Mouse (Mus musculus): ENCODE results near the gene Rap1gds1. TPM values are rescaled to one million over a fixed set of nuclear protein-coding genes. Genes with fewer than 3 reads are reported as not detected.

The Rap1gds1 gene
- polyA plus RNA-seq, 1 experiment: 40.1 TPM

GRCm38 (mm10) chr3:138886121-138886520 is 188.9 kb downstream of the Rap1gds1 start:
- no peak overlapping the region for H3K4me2 ChIP-seq (ENCODE audit: low read depth)
- no peak overlapping the region for H3ac ChIP-seq (ENCODE audit: control insufficient read depth, insufficient read length)
- no peak overlapping the region for H3K4me3 ChIP-seq
- no peak for TF ChIP-seq SRF (IDR thresholded peaks at IDR 0.05; ENCODE audit: control insufficient read depth, insufficient read length, low read depth)
- no peak for TF ChIP-seq TCF12 (IDR thresholded peaks at IDR 0.05; ENCODE audit: insufficient read depth, poor library complexity, severe bottlenecking)
- no peak for TF ChIP-seq TCF3 (IDR thresholded peaks at IDR 0.05; ENCODE audit: insufficient read length, low read depth)
- TF ChIP-seq USF1 (IDR thresholded peaks at IDR 0.05; ENCODE audit: low read depth): no peak
- TF ChIP-seq POLR2AphosphoS2 (IDR thresholded peaks at IDR 0.05; ENCODE audit: insufficient read length, low read depth): no peak
- TF ChIP-seq POLR2A (IDR thresholded peaks at IDR 0.05; ENCODE audit: insufficient read length, low read depth): no peak
- TF ChIP-seq E2F4 (IDR thresholded peaks at IDR 0.05; ENCODE audit: insufficient read depth): no peak
- no peak for TF ChIP-seq MAX (IDR thresholded peaks at IDR 0.05; ENCODE audit: low read depth)
- no peak for TF ChIP-seq CEBPB (IDR thresholded peaks at IDR 0.05; ENCODE audit: insufficient read depth, poor library complexity, severe bottlenecking)
- no peak for TF ChIP-seq MYOD1 (IDR thresholded peaks at IDR 0.05; ENCODE audit: control insufficient read depth in 1 of 3, insufficient read length in 2 of 3, low read depth in 2 of 3)
- TF ChIP-seq REST (IDR thresholded peaks at IDR 0.05; ENCODE audit: insufficient read depth, insufficient read length): no peak
- no peak for TF ChIP-seq MYOG (IDR thresholded peaks at IDR 0.05; ENCODE audit: control insufficient read depth in 1 of 3, insufficient read depth in 1 of 3, insufficient read length in 2 of 3, low read depth in 2 of 3)
- H3K27me3 ChIP-seq (ENCODE audit: control insufficient read depth, insufficient read depth, insufficient read length): no peaks in the 10 kb centered on the region
- peaks cover 3% of the 10 kb centered on the region for H3K36me3 ChIP-seq (ENCODE audit: control insufficient read depth, insufficient read depth)
- no peaks in the 10 kb centered on the region for H3K79me2 ChIP-seq (ENCODE audit: control insufficient read depth, insufficient read depth)

DNA sequence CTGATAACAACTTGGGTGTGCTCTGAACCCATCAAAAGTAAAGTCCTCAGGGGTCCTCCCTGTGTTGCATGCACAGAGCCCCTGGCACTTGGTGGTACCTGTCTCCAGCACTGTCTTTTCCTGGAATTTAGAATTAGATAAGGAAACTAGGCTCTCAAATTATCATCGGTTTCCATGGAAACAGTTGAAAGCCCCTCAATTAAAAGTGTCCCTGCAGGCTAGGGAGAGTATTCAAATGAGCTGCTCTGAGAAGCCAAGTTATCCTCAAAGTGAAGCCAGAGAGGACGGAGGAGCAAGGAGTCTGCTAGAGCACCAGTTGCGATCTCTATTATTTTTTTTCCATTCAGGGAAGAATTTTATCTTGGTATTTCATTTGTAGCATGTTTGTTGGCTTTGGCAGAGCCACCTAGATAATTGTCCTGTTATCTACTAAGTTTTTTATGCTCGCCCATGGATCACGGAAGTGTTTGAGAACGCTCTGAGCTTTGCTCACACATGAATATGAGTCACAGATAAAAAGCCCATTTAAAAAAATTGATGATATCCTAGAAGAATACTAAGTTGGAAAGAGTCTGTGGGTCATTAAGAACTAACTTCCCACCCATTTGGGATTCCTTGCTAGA is 193.2 kb downstream of the Rap1gds1 start:
- no peak overlapping the region for H3ac ChIP-seq (ENCODE audit: control insufficient read depth, insufficient read length)
- TF ChIP-seq MAX (IDR thresholded peaks at IDR 0.05; ENCODE audit: low read depth): no peak
- TF ChIP-seq E2F4 (IDR thresholded peaks at IDR 0.05; ENCODE audit: insufficient read depth): no peak
- H3K4me2 ChIP-seq (ENCODE audit: low read depth): no peak overlapping the region
- H3K4me3 ChIP-seq: no peak overlapping the region
- H3K36me3 ChIP-seq (ENCODE audit: control insufficient read depth, insufficient read depth): peaks cover 8% of the 10 kb centered on the region
- H3K79me2 ChIP-seq (ENCODE audit: control insufficient read depth, insufficient read depth): no peaks in the 10 kb centered on the region
- H3K27me3 ChIP-seq (ENCODE audit: control insufficient read depth, insufficient read depth, insufficient read length): no peaks in the 10 kb centered on the region

DNA sequence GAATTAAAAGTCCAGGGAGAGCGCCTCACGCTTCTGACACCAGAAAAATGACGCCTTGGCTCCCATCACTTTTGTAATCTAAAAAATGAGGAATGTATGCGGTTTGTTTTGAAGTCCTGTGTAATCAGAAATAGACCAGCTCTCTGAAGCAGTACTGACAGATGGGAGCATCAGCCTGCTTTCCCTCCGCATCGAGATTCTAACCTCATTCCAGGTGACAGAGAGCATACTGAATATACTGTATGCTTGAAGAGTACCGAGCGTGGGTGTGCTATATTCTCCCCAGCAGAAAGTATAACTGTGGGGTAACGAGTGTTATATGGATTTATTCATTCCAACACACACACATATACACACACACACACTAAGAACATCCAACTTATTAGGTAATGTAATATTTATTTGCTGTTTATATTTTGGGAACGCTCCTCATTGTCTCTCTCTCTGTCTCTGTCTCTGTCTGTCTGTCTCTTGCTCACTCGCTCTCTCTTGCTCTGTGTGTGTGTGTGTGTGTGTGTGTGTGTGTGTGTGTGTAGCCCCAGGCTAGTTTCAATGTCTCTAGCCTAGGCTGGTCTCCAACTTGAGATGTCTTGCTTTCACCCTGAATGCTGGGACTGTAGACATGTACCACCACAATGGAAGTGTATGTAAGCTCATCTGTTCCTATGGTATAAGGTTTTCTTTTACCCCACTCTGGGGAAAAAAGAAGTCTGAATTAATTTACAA is 193.8 kb downstream of the Rap1gds1 start:
- TF ChIP-seq POLR2AphosphoS2 (IDR thresholded peaks at IDR 0.05; ENCODE audit: insufficient read length, low read depth) (no peak), MYOD1 (IDR thresholded peaks at IDR 0.05; ENCODE audit: control insufficient read depth in 1 of 3, insufficient read length in 2 of 3, low read depth in 2 of 3) (no peak), POLR2A (IDR thresholded peaks at IDR 0.05; ENCODE audit: insufficient read length, low read depth) (no peak), TCF3 (IDR thresholded peaks at IDR 0.05; ENCODE audit: insufficient read length, low read depth) (no peak), MYOG (IDR thresholded peaks at IDR 0.05; ENCODE audit: control insufficient read depth in 1 of 3, insufficient read depth in 1 of 3, insufficient read length in 2 of 3, low read depth in 2 of 3) (no peak), SRF (IDR thresholded peaks at IDR 0.05; ENCODE audit: control insufficient read depth, insufficient read length, low read depth) (no peak), MAX (IDR thresholded peaks at IDR 0.05; ENCODE audit: low read depth) (no peak), REST (IDR thresholded peaks at IDR 0.05; ENCODE audit: insufficient read depth, insufficient read length) (no peak), E2F4 (IDR thresholded peaks at IDR 0.05; ENCODE audit: insufficient read depth) (no peak), USF1 (IDR thresholded peaks at IDR 0.05; ENCODE audit: low read depth) (no peak)
- peaks cover 8% of the 10 kb centered on the region for H3K36me3 ChIP-seq (ENCODE audit: control insufficient read depth, insufficient read depth)

GRCm38 (mm10) chr3:138877741-138878140 is 197.3 kb downstream of the Rap1gds1 start:
- Histone ChIP-seq H3ac (ENCODE audit: control insufficient read depth, insufficient read length) (no peak overlapping the region), H3K4me3 (no peak overlapping the region), H3K36me3 (ENCODE audit: control insufficient read depth, insufficient read depth) (peaks cover 5% of the 10 kb centered on the region), H3K79me2 (ENCODE audit: control insufficient read depth, insufficient read depth) (no peaks in the 10 kb centered on the region), H3K4me2 (ENCODE audit: low read depth) (no peak overlapping the region), H3K27me3 (ENCODE audit: control insufficient read depth, insufficient read depth, insufficient read length) (no peaks in the 10 kb centered on the region)
- TF ChIP-seq E2F4 (IDR thresholded peaks at IDR 0.05; ENCODE audit: insufficient read depth): no peak
- no peak for TF ChIP-seq REST (IDR thresholded peaks at IDR 0.05; ENCODE audit: insufficient read depth, insufficient read length)
- no peak for TF ChIP-seq CEBPB (IDR thresholded peaks at IDR 0.05; ENCODE audit: insufficient read depth, poor library complexity, severe bottlenecking)
- no peak for TF ChIP-seq MAX (IDR thresholded peaks at IDR 0.05; ENCODE audit: low read depth)
- TF ChIP-seq POLR2A (IDR thresholded peaks at IDR 0.05; ENCODE audit: insufficient read length, low read depth): no peak
- TF ChIP-seq MYOD1 (IDR thresholded peaks at IDR 0.05; ENCODE audit: control insufficient read depth in 1 of 3, insufficient read length in 2 of 3, low read depth in 2 of 3): no peak
- no peak for TF ChIP-seq SRF (IDR thresholded peaks at IDR 0.05; ENCODE audit: control insufficient read depth, insufficient read length, low read depth)

More for the DNA sequence above, 193.8 kb downstream of the Rap1gds1 start:
- H3K27me3 ChIP-seq (ENCODE audit: control insufficient read depth, insufficient read depth, insufficient read length): no peaks in the 10 kb centered on the region
- no peak overlapping the region for H3K4me2 ChIP-seq (ENCODE audit: low read depth)
- no peaks in the 10 kb centered on the region for H3K79me2 ChIP-seq (ENCODE audit: control insufficient read depth, insufficient read depth)
- no peak overlapping the region for H3ac ChIP-seq (ENCODE audit: control insufficient read depth, insufficient read length)
- no peak overlapping the region for H3K4me3 ChIP-seq

DNA sequence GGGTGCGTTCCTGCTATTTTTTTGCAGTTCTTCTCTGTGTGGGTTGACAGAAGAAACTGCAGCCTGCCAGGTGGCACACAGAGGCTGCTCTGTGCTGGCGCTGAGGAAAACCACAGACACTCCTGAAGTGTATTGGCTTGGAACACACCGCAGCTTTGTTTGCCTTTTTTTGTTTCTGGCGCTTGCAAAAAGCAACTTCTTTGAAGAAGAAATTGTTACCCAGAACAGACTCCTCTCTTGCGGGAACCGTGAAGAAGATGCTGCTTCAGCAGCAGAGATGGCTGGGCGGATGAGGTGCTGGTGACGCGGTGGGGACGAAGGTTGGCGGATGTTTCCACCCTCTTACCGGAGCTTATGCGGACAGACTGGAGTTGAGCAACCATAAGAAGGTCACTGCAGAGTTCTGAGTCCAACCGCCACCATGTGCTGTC is 198.1 kb downstream of the Rap1gds1 start:
- TF ChIP-seq CEBPB (IDR thresholded peaks at IDR 0.05; ENCODE audit: insufficient read depth, poor library complexity, severe bottlenecking) (no peak), TCF3 (IDR thresholded peaks at IDR 0.05; ENCODE audit: insufficient read length, low read depth) (no peak), TCF12 (IDR thresholded peaks at IDR 0.05; ENCODE audit: insufficient read depth, poor library complexity, severe bottlenecking) (no peak), SRF (IDR thresholded peaks at IDR 0.05; ENCODE audit: control insufficient read depth, insufficient read length, low read depth) (no peak), MAX (IDR thresholded peaks at IDR 0.05; ENCODE audit: low read depth) (no peak)
- Histone ChIP-seq H3K4me2 (ENCODE audit: low read depth) (no peak overlapping the region), H3K4me3 (no peak overlapping the region), H3K27me3 (ENCODE audit: control insufficient read depth, insufficient read depth, insufficient read length) (no peaks in the 10 kb centered on the region), H3ac (ENCODE audit: control insufficient read depth, insufficient read length) (no peak overlapping the region), H3K79me2 (ENCODE audit: control insufficient read depth, insufficient read depth) (no peaks in the 10 kb centered on the region), H3K36me3 (ENCODE audit: control insufficient read depth, insufficient read depth) (peaks cover 5% of the 10 kb centered on the region)

Measured in myocyte (in vitro differentiated cells).